Mouse (Mus musculus) adipocyte (in vitro differentiated cells): ENCODE results near the gene Adamts4.
"Not testable (repeated sequence)": the region's sequence is repeated elsewhere in the genome, so short reads cannot be mapped to it uniquely, and the experiment has no call there.

ENCODE experiments used
- DNase-seq: peaks from one replicate; pipeline ENCODE4 v3.0.0-alpha.2; 2016; ENCODE audit warnings: low spot score

The Adamts4 gene

GRCm38 (mm10) chr1:171279012-171279705, 28.9 kb downstream of the Adamts4 start:
- DNase-seq, result no peak

- DNase-seq, result no peak
These were observed 29.5 kb downstream of the Adamts4 start for GRCm38 (mm10) chr1:171279721-171280120.

- DNase-seq, result no peak
These were observed 30.2 kb downstream of the Adamts4 start for GRCm38 (mm10) chr1:171280250-171280915.

- DNase-seq, result peak; percentile 99
These were observed 30.8 kb downstream of the Adamts4 start, which contains the start of gene Ppox for GRCm38 (mm10) chr1:171280916-171281527. Gene Ppox, minus strand, starts transcription at chr1:171281186.

GRCm38 (mm10) chr1:171281528-171281923, 31.3 kb downstream of the Adamts4 start:
- peak; percentile 92 for DNase-seq

- DNase-seq, result no peak
These were observed 32.0 kb downstream of the Adamts4 start for GRCm38 (mm10) chr1:171282086-171282805.

- DNase-seq, result no peak
These were observed 33.3 kb downstream of the Adamts4 start for GRCm38 (mm10) chr1:171283188-171284160.

GRCm38 (mm10) chr1:171284491-171284890, 34.3 kb downstream of the Adamts4 start:
- no peak for DNase-seq

GRCm38 (mm10) chr1:171285096-171285892, 35.1 kb downstream of the Adamts4 start:
- DNase-seq, result no peak

GRCm38 (mm10) chr1:171286517-171286916, 36.3 kb downstream of the Adamts4 start:
- DNase-seq, result no peak

GRCm38 (mm10) chr1:171287136-171288081, 37.2 kb downstream of the Adamts4 start, which contains the start of gene Usp21:
Gene Usp21, minus strand, starts transcription at chr1:171287991.
- DNase-seq, result peak; percentile 92

GRCm38 (mm10) chr1:171288328-171288727, 38.1 kb downstream of the Adamts4 start:
- DNase-seq, result no peak

GRCm38 (mm10) chr1:171293351-171293750, 43.1 kb downstream of the Adamts4 start:
- no peak for DNase-seq

- peak; percentile 33 for DNase-seq
These were observed 43.7 kb downstream of the Adamts4 start for GRCm38 (mm10) chr1:171293906-171294297.

- peak; percentile 94 for DNase-seq
These were observed 44.3 kb downstream of the Adamts4 start, which contains the start of gene Ufc1 for GRCm38 (mm10) chr1:171294298-171295062. Gene Ufc1, minus strand, starts transcription at chr1:171295024.

- no peak for DNase-seq
These were observed 44.8 kb downstream of the Adamts4 start for GRCm38 (mm10) chr1:171295063-171295402.

- no peak for DNase-seq
These were observed 48.0 kb downstream of the Adamts4 start for GRCm38 (mm10) chr1:171298226-171298625.

GRCm38 (mm10) chr1:171306157-171306556, 55.9 kb downstream of the Adamts4 start:
- DNase-seq, result not testable (repeated sequence)
